Mouse (Mus musculus): ENCODE data around the gene Habp4.

Habp4 gene

DNA sequence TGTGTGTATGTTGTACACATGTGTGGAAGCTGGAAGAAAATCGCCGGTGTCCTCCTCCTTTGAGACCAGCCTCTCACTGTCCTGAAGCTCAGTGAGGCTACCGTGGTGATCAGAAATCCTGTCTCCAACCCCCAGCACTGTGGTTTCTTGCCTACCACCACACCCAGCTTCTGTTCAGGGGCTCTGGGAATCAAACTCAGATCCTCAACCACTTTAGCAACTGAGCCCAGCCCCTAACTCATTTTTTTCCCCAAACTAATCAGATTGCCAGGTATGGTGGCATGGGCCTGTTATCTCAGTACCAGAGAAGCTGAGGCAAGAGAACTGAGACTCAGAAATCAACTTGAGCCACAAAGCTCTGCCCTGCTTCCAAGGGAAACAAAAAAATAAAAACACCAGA, 74.2 kb downstream of the Habp4 start:
- DNase-seq (ENCODE audit: low spot score in 2 of 2) = no peak

Data from natural killer cell, adult 2 months (primary cell).